Mouse (Mus musculus) hindbrain, embryonic 12.5 days (tissue): ENCODE results near the gene Kmt2c. TPM values are rescaled to one million over a fixed set of nuclear protein-coding genes. Genes with fewer than 3 reads are reported as not detected.
A peak's percentile ranks its signal among the peaks of the same experiment; 100 is the strongest.

Experiments used
- ATAC-seq: fragments of 200-750 bp; cut with Nextera tagmentation; 2 replicates; pipeline ENCODE4 v1.8.0; 2017; ENCODE audit warnings: moderate TSS enrichment; ENCODE audit not compliant: low FRiP score
- H3K27ac ChIP-seq: fragments of 300-500 bp; sonication (generic); 2 replicates; pipeline ENCODE4 v1.5.1; 2016; ENCODE audit warnings: mild to moderate bottlenecking
- H3K27me3 ChIP-seq: fragments of 300-500 bp; sonication (generic); 2 replicates; pipeline ENCODE4 v1.6.1; 2016; ENCODE audit warnings: mild to moderate bottlenecking
- H3K36me3 ChIP-seq: fragments of 300-500 bp; sonication (generic); 2 replicates; pipeline ENCODE4 v1.6.1; 2016; ENCODE audit warnings: mild to moderate bottlenecking
- H3K4me1 ChIP-seq: fragments of 300-500 bp; sonication (generic); 2 replicates; pipeline ENCODE4 v1.6.1; 2016
- H3K4me2 ChIP-seq: fragments of 300-500 bp; sonication (generic); replicated peaks from 2 replicates; pipeline ENCODE4 v1.6.1; 2016; ENCODE audit warnings: mild to moderate bottlenecking
- H3K4me3 ChIP-seq: fragments of 300-500 bp; sonication (generic); 2 replicates; pipeline ENCODE4 v1.5.1; 2016; ENCODE audit warnings: mild to moderate bottlenecking
- H3K9ac ChIP-seq: fragments of 300-500 bp; sonication (generic); 2 replicates; pipeline ENCODE4 v1.6.1; 2016; ENCODE audit warnings: mild to moderate bottlenecking, moderate library complexity
- H3K9me3 ChIP-seq: fragments of 300-500 bp; sonication (generic); replicated peaks from 2 replicates; pipeline ENCODE4 v1.6.1; 2016; ENCODE audit warnings: mild to moderate bottlenecking
- WGBS: fragments of 180-500 bp; shearing (Covaris S2); methylation state at CpG from one replicate; pipeline ENCODE4 v1.1.7; 2016; 5-methylcytosine and 5-hydroxymethylcytosine counted together
- polyA plus RNA-seq: library from polyadenylated mRNA; unstranded; fragments of >200 nt; fragmentation: Nextera tagmentation; extraction: Ambion mirVana; gene quantifications from 2 replicates; pipeline ENCODE4 v1.2.1, GENCODE M21; 2016

Kmt2c gene
- polyA plus RNA-seq, 1 experiment from 2014 or later, result 27.9 TPM

DNA sequence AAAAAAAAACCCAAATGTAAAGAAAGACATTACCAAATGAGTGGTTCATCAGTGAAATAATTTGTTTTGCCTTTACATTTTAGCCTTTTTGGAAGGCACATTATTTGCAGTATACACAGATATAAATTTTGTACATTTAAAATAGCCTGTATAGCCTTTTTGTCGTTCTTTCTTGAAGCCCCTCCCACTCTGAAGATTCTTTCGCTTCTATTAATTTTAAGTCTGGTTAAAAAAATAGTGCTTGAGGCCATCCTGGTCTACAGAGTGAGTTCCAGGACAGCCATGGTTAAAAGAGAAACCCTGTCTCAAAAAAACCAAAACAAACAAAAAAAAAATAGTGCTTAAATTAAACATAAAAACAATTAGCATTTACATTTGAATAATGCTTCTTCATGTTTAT is 32.0 kb upstream of the Kmt2c start:
- Histone ChIP-seq H3K27ac (peak overlapping the region; percentile 97; the same call in 1 of the 2 replicates), H3K27me3 (no peaks in the 10 kb centered on the region)
- 38% methylated on average over 2 of the region's 2 CpGs for WGBS

DNA sequence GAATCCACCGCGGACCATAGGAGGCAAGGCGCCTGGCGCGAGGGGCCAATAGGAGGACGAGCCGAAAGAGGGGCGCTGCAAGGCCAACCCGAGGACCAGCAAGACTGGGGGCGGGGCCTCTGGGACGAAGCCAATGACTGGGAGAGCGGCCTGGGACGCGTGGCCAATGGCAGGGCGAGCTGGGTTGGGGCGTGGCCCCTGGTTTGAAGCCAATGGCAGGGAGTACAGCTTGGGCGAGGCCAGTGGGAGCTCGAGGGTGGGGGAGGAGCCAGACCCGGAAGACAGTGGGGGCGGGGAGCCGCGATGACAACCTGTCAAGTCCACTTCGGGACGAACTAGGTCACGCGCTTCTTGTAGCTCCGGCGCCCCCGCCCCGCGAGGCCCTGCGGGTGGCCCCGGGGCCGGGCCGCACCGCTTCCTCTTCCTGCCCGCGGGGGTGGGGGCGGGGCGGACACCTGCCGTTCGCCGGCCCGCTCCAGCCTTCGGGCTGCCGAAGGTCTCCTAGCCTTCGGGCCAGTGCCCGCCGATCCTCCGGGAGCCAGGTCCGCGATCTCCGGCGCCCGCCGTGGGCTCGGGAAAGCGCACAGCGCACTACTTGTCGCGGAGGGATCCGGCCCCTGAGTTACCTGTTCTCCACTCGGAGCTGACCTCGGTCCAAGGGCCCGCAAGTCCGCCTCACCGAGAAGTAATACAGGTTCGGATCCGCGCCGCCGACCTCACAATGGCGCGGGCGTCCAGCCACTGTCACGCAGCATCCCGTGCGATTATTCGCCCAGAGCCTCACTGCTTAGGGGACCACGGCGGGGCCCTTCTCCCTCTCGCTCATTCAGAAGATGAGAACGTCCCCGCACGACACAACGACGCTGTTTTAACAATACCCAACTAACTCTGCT is 31.2 kb upstream of the Kmt2c start:
- Histone ChIP-seq H3K4me3 (peak overlapping the region; percentile 70), H3K9me3 (no peaks in the 10 kb centered on the region), H3K4me1 (peaks cover 11% of the 10 kb centered on the region; the same call in 1 of the 2 replicates), H3K9ac (peak overlapping the region; percentile 74), H3K27me3 (no peaks in the 10 kb centered on the region), H3K36me3 (no peaks in the 10 kb centered on the region), H3K27ac (peak overlapping the region; percentile 97), H3K4me2 (peak overlapping the region; percentile 70)
- WGBS, result under 1% methylated on average over 84 of the region's 87 CpGs
- peak; percentile 100 for ATAC-seq

More for the DNA sequence above, 32.0 kb upstream of the Kmt2c start:
- Histone ChIP-seq H3K4me2 (peak overlapping the region; percentile 70), H3K36me3 (no peaks in the 10 kb centered on the region), H3K9me3 (no peaks in the 10 kb centered on the region), H3K4me3 (peak overlapping the region; percentile 70), H3K9ac (no peak overlapping the region), H3K4me1 (peaks cover 11% of the 10 kb centered on the region; the same call in 1 of the 2 replicates)
- no peak for ATAC-seq

GRCm38 (mm10) chr5:25528851-25529528 is 30.4 kb upstream of the Kmt2c start:
- no peaks in the 10 kb centered on the region for H3K27me3 ChIP-seq
- peak overlapping the region; percentile 70 for H3K4me3 ChIP-seq
- peaks cover 11% of the 10 kb centered on the region; the same call in 1 of the 2 replicates for H3K4me1 ChIP-seq
- H3K9ac ChIP-seq, result peak overlapping the region; percentile 49
- no peaks in the 10 kb centered on the region for H3K36me3 ChIP-seq
- ATAC-seq, result no peak; the same call in 1 of the 2 replicates
- H3K4me2 ChIP-seq, result peak overlapping the region; percentile 70
- H3K9me3 ChIP-seq, result no peaks in the 10 kb centered on the region
- H3K27ac ChIP-seq, result peak overlapping the region; percentile 72
- 9% methylated on average over 22 of the region's 22 CpGs for WGBS

DNA sequence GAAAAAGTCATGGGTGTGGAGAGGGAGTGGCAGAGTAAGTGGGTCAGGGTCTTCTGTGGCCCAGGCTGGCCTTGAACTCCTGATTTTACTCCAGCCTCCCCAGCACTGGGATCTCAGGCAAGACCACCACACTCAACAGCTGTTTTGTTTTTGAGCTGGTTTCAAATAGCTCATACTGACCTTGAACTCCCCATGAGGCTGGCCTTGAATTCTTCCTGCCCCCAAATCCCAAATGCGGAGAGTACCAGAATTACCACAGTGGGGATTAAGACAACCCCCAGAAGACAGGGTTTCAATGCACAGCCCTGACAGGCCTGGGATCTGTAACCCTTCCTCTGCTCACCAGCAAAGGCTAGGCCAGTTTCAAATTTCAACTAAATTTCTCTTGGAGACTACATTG is 29.4 kb upstream of the Kmt2c start:
- Histone ChIP-seq H3K4me3 (no peak overlapping the region), H3K4me1 (peaks cover 11% of the 10 kb centered on the region; the same call in 1 of the 2 replicates), H3K27me3 (no peaks in the 10 kb centered on the region), H3K27ac (no peak overlapping the region), H3K36me3 (no peaks in the 10 kb centered on the region), H3K4me2 (no peak overlapping the region), H3K9ac (no peak overlapping the region), H3K9me3 (no peaks in the 10 kb centered on the region)
- ATAC-seq, result no peak
- 81% methylated on average over 1 of the region's 1 CpGs for WGBS

DNA sequence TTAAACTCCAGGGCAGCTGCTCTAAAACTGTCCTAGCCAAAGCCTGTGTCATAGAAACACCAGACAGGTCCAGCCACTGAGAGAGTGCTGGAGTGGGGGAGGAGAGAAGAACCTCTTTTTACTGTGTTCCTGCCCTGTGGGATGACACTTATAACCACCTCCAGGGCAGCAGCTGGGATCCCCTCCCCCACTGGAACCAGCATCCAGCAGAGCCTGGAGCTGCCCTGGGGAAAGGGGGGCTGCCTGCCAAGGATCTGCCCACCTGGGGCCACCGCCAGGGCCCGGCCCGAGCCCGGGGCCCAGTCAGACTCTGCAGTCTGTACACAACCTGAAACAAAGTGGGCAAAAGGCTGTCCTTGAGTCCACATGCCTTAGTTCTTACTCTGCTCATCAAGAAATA is 28.3 kb upstream of the Kmt2c start:
- Histone ChIP-seq H3K9ac (no peak overlapping the region), H3K9me3 (no peaks in the 10 kb centered on the region), H3K36me3 (no peaks in the 10 kb centered on the region), H3K27ac (no peak overlapping the region), H3K4me1 (peaks cover 8% of the 10 kb centered on the region; the same call in 1 of the 2 replicates), H3K4me2 (no peak overlapping the region), H3K27me3 (no peaks in the 10 kb centered on the region), H3K4me3 (no peak overlapping the region)
- 42% methylated on average over 4 of the region's 4 CpGs for WGBS
- ATAC-seq, result no peak

GRCm38 (mm10) chr5:25526116-25526515 is 27.5 kb upstream of the Kmt2c start:
- H3K27ac ChIP-seq, result no peak overlapping the region
- no peak for ATAC-seq
- no peaks in the 10 kb centered on the region for H3K27me3 ChIP-seq
- 48% methylated on average over 5 of the region's 5 CpGs for WGBS
- no peaks in the 10 kb centered on the region for H3K36me3 ChIP-seq
- no peak overlapping the region for H3K9ac ChIP-seq
- H3K9me3 ChIP-seq, result no peaks in the 10 kb centered on the region
- H3K4me2 ChIP-seq, result no peak overlapping the region
- no peak overlapping the region for H3K4me3 ChIP-seq
- peaks cover 8% of the 10 kb centered on the region; the same call in 1 of the 2 replicates for H3K4me1 ChIP-seq

DNA sequence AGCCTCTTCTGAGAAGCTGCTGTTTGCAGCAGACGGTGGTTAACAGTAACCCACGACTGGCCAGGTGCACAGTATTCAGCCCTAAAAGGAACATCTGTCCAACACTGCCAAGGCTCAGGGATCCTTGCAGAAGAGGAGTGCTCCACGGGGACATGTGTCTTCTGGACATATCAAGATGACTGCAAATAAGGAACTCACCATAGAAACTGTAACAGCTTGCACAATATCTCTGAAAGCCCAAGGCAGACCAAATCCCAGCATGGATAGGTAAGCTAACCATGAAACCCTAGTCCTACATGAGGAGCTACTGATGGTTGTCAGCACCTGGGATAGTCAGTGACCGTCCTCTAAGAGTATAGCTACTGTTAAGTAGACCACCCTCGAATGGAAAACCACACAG is 22.9 kb upstream of the Kmt2c start:
- WGBS, result 82% methylated on average over 5 of the region's 5 CpGs
- no peak for ATAC-seq

GRCm38 (mm10) chr5:25519820-25520219 is 21.2 kb upstream of the Kmt2c start:
- Histone ChIP-seq H3K4me1 (no peaks in the 10 kb centered on the region), H3K4me3 (no peak overlapping the region), H3K9ac (no peak overlapping the region), H3K27ac (no peak overlapping the region), H3K4me2 (no peak overlapping the region), H3K36me3 (no peaks in the 10 kb centered on the region), H3K9me3 (no peaks in the 10 kb centered on the region), H3K27me3 (no peaks in the 10 kb centered on the region)
- ATAC-seq, result no peak
- WGBS, result 83% methylated on average over 3 of the region's 3 CpGs

More for the DNA sequence above, 22.9 kb upstream of the Kmt2c start:
- H3K27ac ChIP-seq, result no peak overlapping the region
- no peak overlapping the region for H3K4me2 ChIP-seq
- no peak overlapping the region for H3K9ac ChIP-seq
- no peak overlapping the region for H3K4me3 ChIP-seq
- 0 out of 2 replicates have a peak, but pooled peaks cover 2% of the 10 kb centered on the region for H3K4me1 ChIP-seq
- no peaks in the 10 kb centered on the region for H3K36me3 ChIP-seq
- no peaks in the 10 kb centered on the region for H3K27me3 ChIP-seq
- no peaks in the 10 kb centered on the region for H3K9me3 ChIP-seq

DNA sequence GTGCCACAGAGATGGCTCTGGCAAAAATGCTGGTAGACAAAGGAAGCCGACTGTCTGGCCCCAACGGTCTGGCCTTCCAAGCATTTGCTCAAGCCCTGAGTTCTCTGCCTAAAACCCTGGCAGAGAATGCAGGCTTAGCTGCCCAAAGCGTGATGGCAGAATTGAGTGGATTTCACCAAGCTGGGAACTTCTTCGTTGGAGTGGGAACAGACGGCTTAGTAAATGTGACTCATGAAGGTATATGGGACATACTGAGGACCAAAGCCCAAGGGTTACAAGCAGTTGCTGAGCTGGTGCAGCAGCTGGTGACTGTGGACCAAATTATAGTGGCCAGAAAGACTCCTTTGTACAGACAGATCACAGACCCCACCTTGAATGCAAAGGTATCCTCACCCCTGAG is 19.0 kb upstream of the Kmt2c start:
- no peak overlapping the region for H3K9ac ChIP-seq
- H3K4me1 ChIP-seq, result no peaks in the 10 kb centered on the region
- no peaks in the 10 kb centered on the region for H3K27me3 ChIP-seq
- H3K27ac ChIP-seq, result no peak overlapping the region
- no peak for ATAC-seq
- no peaks in the 10 kb centered on the region for H3K9me3 ChIP-seq
- no peaks in the 10 kb centered on the region for H3K36me3 ChIP-seq
- WGBS, result 86% methylated on average over 5 of the region's 5 CpGs
- no peak overlapping the region for H3K4me3 ChIP-seq
- no peak overlapping the region for H3K4me2 ChIP-seq

GRCm38 (mm10) chr5:25516301-25516895 is 17.8 kb upstream of the Kmt2c start:
- Histone ChIP-seq H3K27me3 (no peaks in the 10 kb centered on the region), H3K9ac (no peak overlapping the region), H3K4me2 (no peak overlapping the region), H3K36me3 (no peaks in the 10 kb centered on the region), H3K27ac (no peak overlapping the region), H3K4me1 (no peaks in the 10 kb centered on the region), H3K9me3 (no peaks in the 10 kb centered on the region), H3K4me3 (no peak overlapping the region)
- no peak for ATAC-seq
- 91% methylated on average over 11 of the region's 11 CpGs for WGBS

DNA sequence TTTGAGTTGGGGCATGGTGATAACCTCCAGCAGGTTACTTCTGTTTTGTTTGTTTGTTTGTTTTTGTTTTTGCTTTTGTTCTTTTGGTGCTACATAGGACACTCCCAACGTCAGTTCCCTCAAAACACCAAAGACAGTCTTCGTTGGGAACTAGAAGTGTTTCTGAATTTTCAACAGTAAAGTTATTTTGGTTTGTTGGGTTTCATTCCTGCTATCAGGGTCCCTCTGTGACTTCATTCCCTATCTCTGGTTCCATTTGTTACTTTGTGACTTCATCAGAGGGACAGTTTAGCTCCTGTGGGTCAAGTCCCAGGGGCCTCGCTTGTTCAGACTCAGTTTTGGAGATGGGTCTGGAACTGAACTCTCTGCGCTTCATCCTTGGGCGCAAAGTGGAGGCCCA is 17.2 kb upstream of the Kmt2c start, which contains the start of gene Cct8l1:
Gene Cct8l1, plus strand, starts transcription at position 301 of the 400 bp plus-strand sequence.
- ATAC-seq, result no peak
- Histone ChIP-seq H3K9me3 (no peaks in the 10 kb centered on the region), H3K4me1 (no peaks in the 10 kb centered on the region), H3K9ac (no peak within 1 kb of the TSS), H3K27ac (no peak within 1 kb of the TSS), H3K27me3 (no peaks in the 10 kb centered on the region), H3K36me3 (no peaks in the 10 kb centered on the region), H3K4me2 (no peak within 1 kb of the TSS), H3K4me3 (no peak within 1 kb of the TSS)
- WGBS, result 92% methylated on average over 5 of the region's 5 CpGs

GRCm38 (mm10) chr5:25506041-25506440 is 7.5 kb upstream of the Kmt2c start:
- no peak overlapping the region for H3K9ac ChIP-seq
- 88% methylated on average over 5 of the region's 5 CpGs for WGBS
- no peak overlapping the region for H3K4me3 ChIP-seq

More at GRCm38 (mm10) chr5:25506041-25506440, 7.5 kb upstream of the Kmt2c start:
- H3K27me3 ChIP-seq, result no peaks in the 10 kb centered on the region
- ATAC-seq, result no peak
- H3K4me2 ChIP-seq, result no peak overlapping the region
- H3K36me3 ChIP-seq, result no peaks in the 10 kb centered on the region
- H3K27ac ChIP-seq, result no peak overlapping the region
- H3K4me1 ChIP-seq, result no peaks in the 10 kb centered on the region
- H3K9me3 ChIP-seq, result no peaks in the 10 kb centered on the region
